Mouse (Mus musculus): ENCODE results near the gene Snf8.

The Snf8 gene

GRCm38 (mm10) chr11:96073295-96073993, 38.8 kb downstream of the Snf8 start:
- no peak for DNase-seq (ENCODE audit: extremely low read depth, low read depth, low spot score)

- no peak for DNase-seq (ENCODE audit: extremely low read depth, low read depth, low spot score)
Observed at GRCm38 (mm10) chr11:96074351-96075176, 39.9 kb downstream of the Snf8 start.

- no peak for DNase-seq (ENCODE audit: extremely low read depth, low read depth, low spot score)
Observed at GRCm38 (mm10) chr11:96075177-96075508, 40.5 kb downstream of the Snf8 start.

GRCm38 (mm10) chr11:96075509-96076220, 41.0 kb downstream of the Snf8 start, which contains the start of gene Atp5g1:
Gene Atp5g1 (minus strand): TSS chr11:96075670.
- DNase-seq (ENCODE audit: extremely low read depth, low read depth, low spot score): peak; percentile 100

GRCm38 (mm10) chr11:96076221-96077105, 41.8 kb downstream of the Snf8 start:
- no peak for DNase-seq (ENCODE audit: extremely low read depth, low read depth, low spot score)

GRCm38 (mm10) chr11:96080736-96081135, 46.1 kb downstream of the Snf8 start:
- no peak for DNase-seq (ENCODE audit: extremely low read depth, low read depth, low spot score)

GRCm38 (mm10) chr11:96082682-96083081, 48.0 kb downstream of the Snf8 start:
- no peak for DNase-seq (ENCODE audit: extremely low read depth, low read depth, low spot score)

GRCm38 (mm10) chr11:96087981-96088380, 53.3 kb downstream of the Snf8 start:
- no peak for DNase-seq (ENCODE audit: extremely low read depth, low read depth, low spot score)

GRCm38 (mm10) chr11:96091073-96091472, 56.4 kb downstream of the Snf8 start:
- no peak for DNase-seq (ENCODE audit: extremely low read depth, low read depth, low spot score)

GRCm38 (mm10) chr11:96092674-96093291, 58.1 kb downstream of the Snf8 start:
- DNase-seq (ENCODE audit: extremely low read depth, low read depth, low spot score): no peak

GRCm38 (mm10) chr11:96093361-96093760, 58.7 kb downstream of the Snf8 start:
- DNase-seq (ENCODE audit: extremely low read depth, low read depth, low spot score): no peak

All from fat pad, adult 2 months (tissue).